Mouse (Mus musculus): ENCODE measurements around the gene Stub1.

- TF ChIP-seq CTCF (IDR thresholded peaks at IDR 0.05; ENCODE audit: control insufficient read depth, insufficient read depth, insufficient replicate concordance, low read depth, low read length): no peak
- TF ChIP-seq POLR2A (IDR thresholded peaks at IDR 0.05; ENCODE audit: control insufficient read depth, low read depth, low read length): no peak
Measured at GRCm38 (mm10) chr17:25786280-25786679, 46.9 kb downstream of the Stub1 start, which contains the start of gene Ccdc78.

Data from testis, adult 2 months (tissue).